Mouse (Mus musculus): ENCODE data around the gene Tnfsf13.

Gene Tnfsf13

DNA sequence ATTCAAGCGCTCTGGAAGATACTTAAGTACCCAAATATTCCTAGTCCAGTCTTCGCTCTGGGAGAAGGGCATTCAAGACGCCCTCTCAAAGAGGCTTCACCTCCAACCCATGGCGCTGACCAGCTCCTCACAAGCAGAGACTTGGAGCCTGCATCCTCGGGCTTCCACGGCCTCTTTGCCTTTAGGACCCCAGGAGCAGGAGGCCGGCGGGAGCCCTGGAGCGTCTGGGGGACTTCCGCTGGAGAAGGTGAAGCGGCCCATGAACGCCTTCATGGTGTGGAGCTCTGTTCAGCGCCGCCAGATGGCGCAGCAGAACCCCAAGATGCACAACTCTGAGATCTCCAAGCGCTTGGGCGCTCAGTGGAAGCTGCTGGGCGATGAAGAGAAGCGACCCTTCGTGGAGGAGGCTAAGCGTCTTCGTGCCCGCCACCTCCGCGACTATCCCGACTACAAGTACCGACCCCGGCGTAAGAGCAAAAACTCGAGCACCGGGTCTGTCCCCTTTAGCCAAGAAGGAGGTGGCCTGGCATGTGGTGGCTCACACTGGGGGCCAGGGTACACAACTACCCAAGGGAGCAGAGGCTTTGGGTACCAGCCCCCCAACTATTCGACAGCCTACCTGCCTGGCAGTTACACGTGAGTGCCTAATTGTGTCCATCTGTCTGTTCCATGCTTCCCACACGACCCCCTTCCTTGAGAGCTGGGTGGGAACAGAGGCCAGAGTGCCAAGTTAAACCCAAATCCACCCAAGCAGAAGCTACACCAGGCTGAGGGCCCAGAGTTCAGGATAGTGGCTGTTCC, 30.1 kb downstream of the Tnfsf13 start, which contains the start of gene Sox15:
Gene Sox15, plus strand, starts transcription at position 51 of the 801 bp plus-strand sequence.
- ATAC-seq (ENCODE audit: low TSS enrichment) = peak; percentile 89

DNA sequence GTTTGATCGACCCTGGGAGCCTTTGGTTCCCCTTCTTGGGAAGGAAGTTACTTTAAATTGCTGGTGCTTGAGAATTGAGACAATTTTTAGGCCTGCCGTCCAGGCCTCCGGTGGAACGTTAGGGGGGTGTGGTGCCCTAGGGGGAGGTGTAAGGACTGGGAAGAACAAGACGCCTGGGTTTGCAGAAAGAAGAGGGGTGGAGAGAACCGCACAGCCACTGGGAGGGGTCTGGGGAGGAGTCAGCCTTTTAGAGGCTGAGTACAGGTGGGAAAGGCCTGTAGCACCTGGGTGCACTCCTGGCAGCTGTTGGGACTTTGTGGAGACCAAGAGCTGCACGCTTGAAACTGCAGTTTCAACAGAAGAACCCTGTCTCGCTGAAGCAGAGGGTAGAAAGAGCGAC, 30.8 kb downstream of the Tnfsf13 start:
- ATAC-seq (ENCODE audit: low TSS enrichment) = no peak

DNA sequence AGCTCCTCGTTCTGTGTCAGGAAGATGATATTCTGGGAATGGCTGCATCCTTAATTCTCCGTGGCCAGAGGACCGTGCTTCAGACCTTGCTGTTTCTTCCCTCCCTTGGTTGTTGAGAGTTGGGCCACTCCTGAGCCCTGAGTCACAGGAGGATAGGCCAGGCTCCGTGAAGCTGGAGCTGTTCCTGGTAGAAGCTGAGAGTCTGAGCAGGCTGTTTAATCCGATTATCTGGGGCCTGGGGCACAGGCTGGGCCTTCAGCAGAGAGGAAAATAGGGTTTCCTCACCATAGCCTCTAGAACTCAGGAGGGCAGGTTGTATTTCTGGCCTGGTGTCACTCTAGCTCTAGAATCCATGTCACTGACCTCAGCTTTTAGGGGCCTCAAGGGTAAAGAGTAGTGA, 32.2 kb downstream of the Tnfsf13 start:
- ATAC-seq (ENCODE audit: low TSS enrichment) = no peak

DNA sequence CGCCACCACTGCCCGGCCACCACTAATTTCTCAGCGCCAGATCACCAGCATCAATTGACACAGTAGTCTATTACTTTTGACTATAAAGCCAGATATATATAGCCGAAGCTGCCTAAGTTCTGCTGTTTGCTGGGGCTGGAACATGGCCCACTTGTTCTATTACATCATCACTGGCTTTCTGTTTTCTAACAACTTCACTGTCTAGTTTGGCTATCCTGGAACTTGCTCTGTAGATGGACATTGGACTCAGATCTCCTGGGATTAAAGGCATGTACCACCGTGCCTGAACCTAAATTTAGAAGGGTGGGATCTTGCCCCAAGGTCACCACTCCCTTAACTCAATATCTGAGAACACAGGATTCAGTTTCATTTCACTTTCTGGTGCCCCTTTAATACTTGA, 39.7 kb downstream of the Tnfsf13 start:
- no peak for ATAC-seq (ENCODE audit: low TSS enrichment)

DNA sequence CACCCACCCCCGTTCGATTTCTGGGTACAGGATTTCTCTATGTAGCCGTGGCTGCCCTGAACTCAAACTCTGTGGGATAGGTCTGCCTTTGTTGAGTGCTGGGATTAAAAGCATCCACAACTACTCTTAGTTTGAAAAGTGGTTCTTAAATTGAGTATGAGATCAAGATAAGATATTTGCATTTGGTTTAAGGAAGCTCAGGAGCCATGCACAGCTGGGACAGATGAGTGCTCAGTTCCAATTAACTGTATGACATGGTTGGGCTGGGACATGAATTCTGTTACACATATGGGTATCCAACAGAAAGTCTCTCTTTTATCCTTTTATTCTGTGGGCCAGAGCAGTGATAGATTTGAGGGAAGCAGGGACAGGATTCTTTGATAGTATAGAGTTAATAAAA, 50.1 kb downstream of the Tnfsf13 start:
- no peak for ATAC-seq (ENCODE audit: low TSS enrichment)

DNA sequence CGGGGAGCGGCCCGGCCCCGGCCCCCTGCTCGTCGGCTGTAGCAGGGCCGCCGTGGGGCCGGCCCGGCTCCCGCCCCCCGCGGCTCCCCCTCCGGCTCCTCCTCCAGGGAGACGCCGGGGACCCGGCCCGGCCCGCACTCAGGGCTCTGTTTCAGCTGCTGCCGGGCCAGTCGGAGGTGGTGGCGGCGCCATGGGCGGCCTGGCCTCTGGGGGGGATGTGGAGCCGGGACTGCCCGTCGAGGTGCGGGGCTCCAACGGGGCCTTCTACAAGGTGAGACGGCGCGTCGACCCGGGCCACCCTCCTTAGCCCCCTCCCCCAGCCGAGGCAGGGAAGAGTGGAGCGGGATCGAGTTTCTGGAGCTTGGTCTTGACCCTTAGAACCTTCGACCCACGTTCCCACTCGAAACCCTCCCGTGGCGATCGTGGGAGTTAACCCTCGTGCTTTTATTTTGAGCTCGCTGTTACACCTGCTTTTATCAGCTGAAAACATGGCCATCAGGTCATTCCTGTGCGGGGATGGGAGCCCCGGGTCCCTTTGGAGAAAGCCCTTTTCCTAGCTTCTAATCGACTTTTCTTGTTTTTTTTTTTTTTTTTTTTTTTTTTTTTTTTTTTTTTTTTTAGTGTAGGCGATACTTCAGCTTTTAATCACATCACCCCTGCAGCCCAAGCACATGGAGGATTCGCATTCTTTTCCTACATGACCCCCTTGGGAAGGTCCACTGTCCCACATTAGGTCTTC, 52.3 kb downstream of the Tnfsf13 start:
- ATAC-seq (ENCODE audit: low TSS enrichment) = peak; percentile 20; the same call in 1 of the 2 replicates
